Mouse (Mus musculus): ENCODE measurements around the gene Usp28. TPM values are rescaled to one million over a fixed set of nuclear protein-coding genes. Genes with fewer than 3 reads are reported as not detected.
A peak's percentile ranks its signal among the peaks of the same experiment; 100 is the strongest.
"Not testable (repeated sequence)": the region's sequence is repeated elsewhere in the genome, so short reads cannot be mapped to it uniquely, and the experiment has no call there.

The Usp28 gene
- total and polyA plus RNA-seq, 3 experiments = 10.1 to 33.3 (median 12.2) TPM

DNA sequence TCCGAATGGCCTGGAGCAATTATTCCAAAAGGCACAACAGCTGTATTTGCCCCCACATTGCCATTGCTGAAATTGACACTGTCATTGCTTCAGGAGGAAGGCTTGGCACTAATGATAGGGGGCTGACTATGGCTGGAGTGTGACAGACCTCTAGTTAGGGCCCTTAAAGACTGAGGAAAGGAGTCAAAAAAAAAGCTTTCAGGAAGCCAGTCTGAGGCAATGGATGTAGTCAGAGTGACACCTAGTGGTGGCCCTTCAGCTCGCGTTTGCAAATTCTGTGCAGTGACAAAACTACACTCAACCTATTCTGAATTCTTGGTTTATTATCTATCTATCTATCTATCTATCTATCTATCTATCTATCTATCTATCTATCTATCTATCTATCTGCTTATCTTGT is 12.7 kb upstream of the Usp28 start:
- ATAC-seq (ENCODE audit: extremely low read depth, insufficient number of reproducible peaks, low FRiP score, poor library complexity, severe bottlenecking) = no peak
- Histone ChIP-seq H3K4me3 (ENCODE audit: low read depth, low read length) (no peak overlapping the region), H3K36me3 (replicated peaks) (no peaks in the 10 kb centered on the region), H3K27me3 (ENCODE audit: insufficient read depth, low read length) (0 out of 2 replicates have a peak, but pooled peaks cover 4% of the 10 kb centered on the region), H3K9me3 (replicated peaks) (no peaks in the 10 kb centered on the region), H3K4me1 (ENCODE audit: insufficient read depth, low read depth, low read length) (no peaks in the 10 kb centered on the region)
- peak; percentile 47; the same call in 1 of the 2 replicates for TF ChIP-seq CTCF (IDR thresholded peaks at IDR 0.05; ENCODE audit: low read depth, low read length)
- no peak for TF ChIP-seq GATA2 (IDR thresholded peaks at IDR 0.05; ENCODE audit: borderline replicate concordance, low read depth, low read length)
- no peak for DNase-seq (ENCODE audit: low spot score)

DNA sequence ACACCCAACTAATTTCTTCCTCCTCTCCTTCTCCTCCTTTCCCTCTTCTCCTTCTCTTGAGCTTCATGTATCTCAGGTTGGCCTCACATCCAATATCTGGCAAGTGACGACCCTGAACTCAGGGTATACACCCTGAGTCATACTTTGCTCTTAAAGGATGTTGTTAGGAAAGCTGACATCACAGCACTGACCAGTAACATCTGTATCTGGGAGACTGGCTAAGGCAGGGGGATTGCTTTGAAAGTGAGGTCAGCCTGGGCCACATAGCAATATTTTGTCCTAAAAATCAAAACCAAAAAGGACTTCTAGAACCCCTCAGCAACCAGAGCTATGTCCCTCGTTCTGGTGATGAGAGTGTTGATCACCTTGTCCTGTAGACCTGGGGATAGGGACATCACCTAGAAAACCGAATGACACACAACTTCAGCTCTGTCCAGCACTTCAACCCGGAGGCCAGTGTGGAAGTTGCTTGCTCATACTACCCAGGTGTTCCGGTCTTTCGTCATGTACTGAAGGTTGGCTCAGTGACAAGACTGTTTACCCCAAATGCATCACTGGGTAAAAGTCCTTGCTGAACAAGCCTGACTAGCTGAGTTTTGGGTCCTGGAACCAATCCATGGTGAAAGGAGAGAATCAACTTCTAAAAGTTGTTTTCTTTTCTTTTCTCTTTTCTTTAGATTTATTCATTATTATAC is 8.4 kb upstream of the Usp28 start:
- Histone ChIP-seq H3K9me3 (replicated peaks) (no peaks in the 10 kb centered on the region), H3K4me3 (ENCODE audit: low read depth, low read length) (no peak overlapping the region), H3K36me3 (replicated peaks) (no peaks in the 10 kb centered on the region), H3K4me1 (ENCODE audit: insufficient read depth, low read depth, low read length) (peaks cover 4% of the 10 kb centered on the region; the same call in 1 of the 2 replicates), H3K27me3 (ENCODE audit: insufficient read depth, low read length) (0 out of 2 replicates have a peak, but pooled peaks cover 4% of the 10 kb centered on the region)
- TF ChIP-seq GATA2 (IDR thresholded peaks at IDR 0.05; ENCODE audit: borderline replicate concordance, low read depth, low read length) = no peak
- TF ChIP-seq GATA1 (IDR thresholded peaks at IDR 0.05; ENCODE audit: borderline replicate concordance, low read length) = no peak
- no peak for TF ChIP-seq CTCF (IDR thresholded peaks at IDR 0.05; ENCODE audit: low read depth, low read length)
- no peak for TF ChIP-seq POLR2AphosphoS5 (IDR thresholded peaks at IDR 0.05; ENCODE audit: insufficient replicate concordance, low read depth, low read length)
- no peak for DNase-seq (ENCODE audit: low spot score)
- ATAC-seq (ENCODE audit: extremely low read depth, insufficient number of reproducible peaks, low FRiP score, poor library complexity, severe bottlenecking) = no peak

DNA sequence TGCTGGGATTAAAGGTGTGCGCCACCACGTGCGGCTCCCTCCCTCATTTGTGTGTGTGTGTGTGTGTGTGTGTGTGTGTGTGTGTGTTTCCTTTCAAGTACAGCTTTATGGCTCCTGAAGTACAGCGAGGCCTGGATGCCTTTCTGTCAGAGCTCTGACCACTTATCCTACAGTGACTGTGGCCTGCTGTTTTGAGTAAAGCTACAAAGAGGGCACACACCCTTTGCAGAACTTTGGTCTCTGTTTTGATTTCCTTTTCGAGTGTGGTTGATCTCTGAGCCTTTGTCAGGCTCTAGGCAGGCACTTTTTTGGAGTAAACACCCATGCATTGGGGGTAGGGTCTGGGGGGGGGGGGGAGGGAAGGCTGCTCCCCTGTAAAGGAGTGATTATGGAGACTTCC is 4.8 kb upstream of the Usp28 start:
- Histone ChIP-seq H3K27me3 (ENCODE audit: insufficient read depth, low read length) (0 out of 2 replicates have a peak, but pooled peaks cover 4% of the 10 kb centered on the region), H3K9me3 (replicated peaks) (no peaks in the 10 kb centered on the region), H3K36me3 (replicated peaks) (no peaks in the 10 kb centered on the region), H3K4me1 (ENCODE audit: insufficient read depth, low read depth, low read length) (peaks cover 12% of the 10 kb centered on the region), H3K4me3 (ENCODE audit: low read depth, low read length) (no peak overlapping the region)
- ATAC-seq (ENCODE audit: extremely low read depth, insufficient number of reproducible peaks, low FRiP score, poor library complexity, severe bottlenecking) (no peak), DNase-seq (ENCODE audit: low spot score) (no peak)
- TF ChIP-seq TAL1 (conservative IDR thresholded peaks at IDR 0.05; ENCODE audit: low read depth, low read length) (no peak), CTCF (IDR thresholded peaks at IDR 0.05; ENCODE audit: low read depth, low read length) (no peak), GATA2 (IDR thresholded peaks at IDR 0.05; ENCODE audit: borderline replicate concordance, low read depth, low read length) (no peak), POLR2AphosphoS5 (IDR thresholded peaks at IDR 0.05; ENCODE audit: insufficient replicate concordance, low read depth, low read length) (no peak), GATA1 (IDR thresholded peaks at IDR 0.05; ENCODE audit: borderline replicate concordance, low read length) (no peak)

DNA sequence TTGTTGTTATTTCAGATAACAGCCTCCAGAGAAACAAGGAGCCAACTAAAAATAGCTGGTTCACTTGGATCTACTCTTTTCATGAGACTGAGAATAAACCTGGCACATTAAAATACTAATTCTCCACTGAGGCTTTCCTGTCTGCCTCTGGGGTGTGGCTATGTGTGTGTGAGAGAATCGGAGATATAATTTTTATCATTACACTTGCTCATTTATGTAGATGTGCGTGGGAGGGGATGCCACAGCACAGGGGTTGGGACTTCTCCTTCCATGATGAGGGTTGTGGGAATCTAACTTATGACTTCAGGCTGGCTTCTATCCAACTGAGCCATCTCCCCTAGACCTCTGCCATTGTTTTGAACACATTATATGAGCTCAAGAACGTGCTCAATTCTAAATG is 4.4 kb upstream of the Usp28 start:
- peaks cover 15% of the 10 kb centered on the region for H3K4me1 ChIP-seq (ENCODE audit: insufficient read depth, low read depth, low read length)
- no peak for ATAC-seq (ENCODE audit: extremely low read depth, insufficient number of reproducible peaks, low FRiP score, poor library complexity, severe bottlenecking)
- TF ChIP-seq TAL1 (conservative IDR thresholded peaks at IDR 0.05; ENCODE audit: low read depth, low read length) = no peak
- no peak for TF ChIP-seq GATA1 (IDR thresholded peaks at IDR 0.05; ENCODE audit: borderline replicate concordance, low read length)
- no peak for TF ChIP-seq CTCF (IDR thresholded peaks at IDR 0.05; ENCODE audit: low read depth, low read length)
- no peak for TF ChIP-seq POLR2AphosphoS5 (IDR thresholded peaks at IDR 0.05; ENCODE audit: insufficient replicate concordance, low read depth, low read length)
- no peak for TF ChIP-seq GATA2 (IDR thresholded peaks at IDR 0.05; ENCODE audit: borderline replicate concordance, low read depth, low read length)
- 0 out of 2 replicates have a peak, but pooled peaks cover 4% of the 10 kb centered on the region for H3K27me3 ChIP-seq (ENCODE audit: insufficient read depth, low read length)
- no peak for DNase-seq (ENCODE audit: low spot score)
- no peaks in the 10 kb centered on the region for H3K36me3 ChIP-seq (replicated peaks)
- no peak overlapping the region for H3K4me3 ChIP-seq (ENCODE audit: low read depth, low read length)
- H3K9me3 ChIP-seq (replicated peaks) = no peaks in the 10 kb centered on the region

DNA sequence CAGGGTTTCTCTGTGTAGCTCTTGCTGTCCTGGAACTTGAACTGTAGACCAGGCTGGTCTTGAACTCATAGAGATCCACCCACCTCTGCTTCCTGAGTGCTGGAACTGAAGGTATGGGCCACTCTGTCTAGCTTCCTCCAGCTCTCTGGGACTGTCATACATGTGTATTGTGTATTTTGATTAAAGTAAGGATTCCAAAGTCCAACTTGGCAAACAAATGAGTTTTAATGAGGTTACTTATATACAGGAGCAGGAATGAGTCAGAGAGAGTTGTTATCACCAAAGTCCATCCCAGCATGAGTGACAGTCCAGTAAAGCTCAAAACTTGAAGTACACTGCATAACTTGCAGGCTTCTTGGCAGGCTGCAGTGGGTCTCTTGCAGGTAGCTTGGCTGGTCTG is 3.3 kb upstream of the Usp28 start:
- ATAC-seq (ENCODE audit: extremely low read depth, insufficient number of reproducible peaks, low FRiP score, poor library complexity, severe bottlenecking) = no peak
- Histone ChIP-seq H3K4me1 (ENCODE audit: insufficient read depth, low read depth, low read length) (peaks cover 19% of the 10 kb centered on the region), H3K9me3 (replicated peaks) (no peaks in the 10 kb centered on the region), H3K27me3 (ENCODE audit: insufficient read depth, low read length) (0 out of 2 replicates have a peak, but pooled peaks cover 2% of the 10 kb centered on the region), H3K4me3 (ENCODE audit: low read depth, low read length) (no peak overlapping the region), H3K36me3 (replicated peaks) (no peaks in the 10 kb centered on the region)
- DNase-seq (ENCODE audit: low spot score) = no peak
- TF ChIP-seq CTCF (IDR thresholded peaks at IDR 0.05; ENCODE audit: low read depth, low read length) (no peak), POLR2AphosphoS5 (IDR thresholded peaks at IDR 0.05; ENCODE audit: insufficient replicate concordance, low read depth, low read length) (no peak)

DNA sequence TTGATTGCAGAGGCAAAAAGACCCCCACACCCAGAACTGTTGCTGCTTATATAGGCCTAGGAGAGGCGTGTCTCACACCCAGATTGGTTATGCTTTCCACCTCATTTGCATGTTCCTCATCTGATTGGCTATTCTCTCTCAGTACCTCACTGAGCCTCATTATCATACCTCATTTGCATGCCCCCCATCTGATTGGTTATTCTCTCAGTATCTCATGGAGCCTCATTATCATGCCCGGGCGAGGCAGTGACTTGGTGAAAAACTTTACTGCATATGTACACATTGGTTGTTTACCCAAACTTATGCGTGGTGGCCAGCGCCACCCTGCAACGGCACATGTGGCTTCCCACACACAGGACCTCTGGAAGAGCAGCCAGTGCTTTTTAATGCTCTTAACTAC is 1.4 kb upstream of the Usp28 start:
- H3K9me3 ChIP-seq (replicated peaks); H3K27me3 ChIP-seq (ENCODE audit: insufficient read depth, low read length); H3K4me3 ChIP-seq (ENCODE audit: low read depth, low read length); ATAC-seq (ENCODE audit: extremely low read depth, insufficient number of reproducible peaks, low FRiP score, poor library complexity, severe bottlenecking); DNase-seq (ENCODE audit: low spot score); H3K36me3 ChIP-seq (replicated peaks): not testable (repeated sequence)
- peaks cover 39% of the 10 kb centered on the region for H3K4me1 ChIP-seq (ENCODE audit: insufficient read depth, low read depth, low read length)

DNA sequence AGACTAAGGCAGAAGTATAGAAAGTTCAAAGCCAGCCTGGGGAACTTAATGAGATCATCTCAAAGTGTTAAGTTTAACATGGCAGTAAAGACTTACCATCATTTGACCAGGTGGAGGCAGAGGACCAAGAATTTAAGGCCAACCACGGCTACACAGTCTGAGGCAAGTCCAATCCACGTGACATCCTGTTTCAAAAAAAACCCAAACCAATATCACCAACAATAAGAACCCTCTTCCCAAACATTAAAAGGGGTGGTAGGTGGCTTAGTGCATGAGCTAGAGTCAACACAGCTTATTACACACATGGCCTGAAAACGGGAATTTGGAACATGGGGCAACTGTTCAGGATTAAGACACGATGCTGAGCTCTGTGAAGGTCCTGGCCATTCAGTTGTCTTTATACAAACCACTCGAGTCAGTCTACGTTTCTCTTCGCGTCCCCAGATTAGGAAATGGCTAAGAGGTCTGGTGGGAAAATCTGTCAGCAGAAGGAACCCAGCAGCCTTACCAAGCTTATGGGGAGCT is 793 bp upstream of the Usp28 start:
- TF ChIP-seq POLR2AphosphoS5 (IDR thresholded peaks at IDR 0.05; ENCODE audit: insufficient replicate concordance, low read depth, low read length) (no peak), TAL1 (conservative IDR thresholded peaks at IDR 0.05; ENCODE audit: low read depth, low read length) (no peak), GATA1 (IDR thresholded peaks at IDR 0.05; ENCODE audit: borderline replicate concordance, low read length) (no peak), CTCF (IDR thresholded peaks at IDR 0.05; ENCODE audit: low read depth, low read length) (no peak), GATA2 (IDR thresholded peaks at IDR 0.05; ENCODE audit: borderline replicate concordance, low read depth, low read length) (no peak)
- H3K27me3 ChIP-seq (ENCODE audit: insufficient read depth, low read length) = no peaks in the 10 kb centered on the region
- no peak for DNase-seq (ENCODE audit: low spot score)
- peaks cover 40% of the 10 kb centered on the region for H3K4me1 ChIP-seq (ENCODE audit: insufficient read depth, low read depth, low read length)
- H3K9me3 ChIP-seq (replicated peaks) = no peaks in the 10 kb centered on the region
- peaks cover 13% of the 10 kb centered on the region for H3K36me3 ChIP-seq (replicated peaks)
- H3K4me3 ChIP-seq (ENCODE audit: low read depth, low read length) = peak overlapping the region; percentile 85
- ATAC-seq (ENCODE audit: extremely low read depth, insufficient number of reproducible peaks, low FRiP score, poor library complexity, severe bottlenecking) = no peak

Measured in G1E (cell line).